Mouse (Mus musculus) ovary, postnatal 36 days (tissue): ENCODE results near the gene Pcnx4.
"Not testable (repeated sequence)": the region's sequence is repeated elsewhere in the genome, so short reads cannot be mapped to it uniquely, and the experiment has no call there.

Experiments
- DNase-seq: peaks from one replicate; pipeline ENCODE4 v3.0.0; 2022; ENCODE audit warnings: low spot score, mixed read lengths

Gene Pcnx4

DNA sequence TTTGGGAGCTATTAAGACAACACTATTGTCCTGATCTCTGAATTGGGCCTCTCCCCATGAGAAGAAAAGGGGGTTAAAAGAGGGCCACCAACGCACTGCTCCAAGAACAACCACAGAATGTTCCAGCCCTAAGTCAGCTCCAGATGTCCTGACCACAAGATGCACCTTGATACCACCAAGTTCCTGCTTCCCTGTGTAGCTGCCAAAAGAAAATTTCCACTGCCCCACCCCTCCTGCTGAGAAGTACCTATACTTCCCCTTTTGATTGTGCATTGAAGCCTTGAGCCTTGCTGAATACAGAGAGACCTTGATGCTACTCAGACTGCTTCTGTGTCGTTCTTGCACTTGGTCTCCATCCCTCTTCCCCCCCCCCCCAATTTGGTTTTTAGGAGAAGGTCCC is 62.5 kb downstream of the Pcnx4 start:
- not testable (repeated sequence) for DNase-seq

DNA sequence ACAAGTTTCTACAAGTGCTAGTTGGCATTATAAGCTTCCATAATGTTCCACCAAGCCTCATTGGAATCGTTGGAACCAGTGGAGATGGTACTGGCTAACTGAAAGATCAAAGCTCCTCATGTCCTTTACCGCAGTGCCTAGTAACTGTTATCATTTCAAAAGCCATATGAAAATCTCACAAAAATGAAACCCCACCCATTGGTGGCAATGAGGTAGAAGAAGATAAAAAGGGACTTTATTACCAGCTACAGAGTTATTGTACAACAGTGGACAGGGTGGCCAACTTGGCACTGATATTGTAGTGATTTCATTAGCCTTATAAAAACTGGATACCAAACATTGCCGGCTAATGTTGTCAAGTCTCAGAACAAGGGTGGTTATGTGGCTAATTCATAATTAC is 75.9 kb downstream of the Pcnx4 start:
- no peak for DNase-seq

DNA sequence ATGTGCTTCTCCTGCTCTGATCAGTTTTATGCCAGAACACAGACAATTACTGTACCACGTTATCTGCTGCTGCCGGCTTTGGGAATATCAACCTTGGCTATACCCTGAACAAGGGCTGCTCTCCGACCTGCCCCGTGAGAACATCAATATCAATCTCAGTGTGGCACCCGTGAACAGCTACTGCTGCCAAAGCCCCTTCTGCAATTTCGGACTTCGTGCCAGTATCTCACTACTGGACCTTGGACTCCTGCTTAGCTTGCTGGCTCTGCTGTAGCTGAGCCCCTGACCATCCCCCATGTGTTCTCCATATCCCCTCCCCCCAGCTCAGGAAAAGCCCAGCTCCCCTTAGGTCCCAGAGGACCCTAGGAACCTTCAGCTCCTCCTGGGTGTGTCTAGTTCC is 84.7 kb downstream of the Pcnx4 start:
- DNase-seq, result no peak

DNA sequence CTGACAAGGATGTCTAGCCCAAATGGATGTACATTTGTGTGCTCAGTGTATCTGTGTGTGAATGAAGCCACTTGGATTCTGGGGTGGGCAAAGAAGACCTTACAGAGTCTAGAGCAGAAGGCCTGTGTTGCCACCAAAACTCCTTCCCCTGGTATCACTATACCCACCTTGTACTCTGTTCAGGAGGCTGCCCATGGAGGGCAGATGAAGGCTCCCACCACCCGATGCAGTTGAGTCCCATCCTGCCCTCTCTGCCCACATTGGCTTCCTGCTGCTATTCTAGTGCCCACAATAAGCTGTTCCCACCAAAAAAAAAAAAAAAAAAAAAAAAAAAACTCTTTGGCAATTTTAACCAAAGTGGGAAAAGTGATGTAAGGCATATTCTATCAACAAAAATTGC is 85.3 kb downstream of the Pcnx4 start:
- DNase-seq, result no peak

DNA sequence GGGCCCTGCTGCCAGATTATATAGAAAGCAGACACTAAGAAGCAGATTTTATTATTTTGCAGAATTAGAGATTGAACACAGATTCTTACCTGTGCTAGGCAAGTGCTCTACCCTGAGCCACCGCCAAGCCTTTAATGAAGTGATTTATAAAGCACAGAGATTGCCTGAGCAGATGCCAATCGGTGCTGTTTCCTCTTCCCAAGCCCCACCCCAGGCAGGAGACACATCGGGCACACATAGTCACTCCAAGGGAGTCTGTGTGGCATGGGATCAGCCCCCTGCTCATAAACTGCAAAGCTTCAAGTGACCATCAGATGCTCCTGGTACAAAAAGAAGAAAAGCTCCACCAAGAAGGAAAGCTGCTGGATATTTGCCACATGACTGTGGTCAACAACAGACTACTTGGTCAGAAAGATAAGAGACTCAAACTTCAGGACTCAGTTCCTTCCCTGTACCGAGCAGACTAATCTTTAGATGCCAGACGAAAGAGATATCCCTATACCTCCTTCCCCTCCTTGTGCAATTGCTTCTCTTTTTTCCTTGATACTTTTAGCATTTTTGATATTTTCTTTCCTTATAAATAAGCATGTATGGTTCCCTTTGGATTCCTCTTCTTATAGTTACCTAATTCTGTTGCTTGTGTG is 86.8 kb downstream of the Pcnx4 start:
- DNase-seq, result no peak

DNA sequence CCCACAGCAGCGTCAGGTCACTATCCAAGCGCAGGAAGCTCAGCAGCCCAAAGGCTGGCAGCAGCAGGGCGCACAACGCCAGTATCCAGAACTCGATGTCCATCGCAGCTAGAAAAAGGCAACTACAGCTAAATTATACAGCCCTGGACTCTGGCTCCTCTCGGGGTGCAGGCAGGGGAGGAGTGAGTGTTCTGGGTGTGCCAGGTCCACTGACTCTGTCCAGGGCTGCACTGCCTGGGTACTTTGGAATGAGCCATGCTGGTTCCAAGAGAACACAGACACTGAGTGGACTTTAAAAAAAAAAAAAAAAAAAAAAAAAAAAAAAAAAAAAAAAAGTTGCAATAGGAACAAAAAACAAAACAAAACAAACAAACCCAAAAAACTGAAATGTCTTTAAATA is 92.6 kb downstream of the Pcnx4 start:
- DNase-seq, result no peak
